Mouse (Mus musculus) thymus, adult 2 months (tissue): ENCODE measurements around the gene Raver1.

Experiments
- CTCF ChIP-seq: fragments of 200-500 bp; IDR thresholded peaks from 2 replicates; pipeline ENCODE4 v1.5.1; 2012; ENCODE audit warnings: mild to moderate bottlenecking, control low read depth, low read length, moderate library complexity, borderline replicate concordance; ENCODE audit not compliant: control insufficient read depth, poor library complexity, insufficient read depth; ENCODE audit errors: extremely low read depth
- POLR2A ChIP-seq: fragments of 200-500 bp; IDR thresholded peaks from 2 replicates; pipeline ENCODE4 v1.6.1; 2012; ENCODE audit warnings: mild to moderate bottlenecking, low read length, control low read depth, moderate library complexity; ENCODE audit not compliant: control insufficient read depth, poor library complexity, insufficient read depth; ENCODE audit errors: extremely low read depth

GRCm38 (mm10) chr9:21093423-21093822 lies 1.6 kb upstream of the Raver1 start:
- TF ChIP-seq CTCF (no peak), POLR2A (no peak)
